Mouse (Mus musculus) stomach, postnatal 0 days (tissue): ENCODE measurements at regions not wholly inside any gene's neighbourhood (a gene's known extent, or its start where the extent isn't known, plus 50 kb on each side); places are given as distances from the start of the nearest gene placed in this dataset.

Experiments used
- ATAC-seq: fragments of 200-750 bp; cut with Nextera tagmentation; 2 replicates; pipeline ENCODE4 v1.8.0; 2017; ENCODE audit not compliant: low FRiP score, low TSS enrichment
- DNase-seq: peaks from one replicate; pipeline ENCODE4 v3.0.0-alpha.2; 2016; ENCODE audit warnings: low spot score
- H3K27ac ChIP-seq: fragments of 300-500 bp; sonication (generic); replicated peaks from 2 replicates; pipeline ENCODE4 v1.5.1; 2014; ENCODE audit warnings: mild to moderate bottlenecking, control low read depth
- H3K27me3 ChIP-seq: fragments of 300-500 bp; sonication (generic); 2 replicates; pipeline ENCODE4 v1.6.1; 2014; ENCODE audit warnings: low read length; ENCODE audit not compliant: control insufficient read depth, insufficient read depth
- H3K36me3 ChIP-seq: fragments of 300-500 bp; sonication (generic); 2 replicates; pipeline ENCODE4 v1.6.1; 2014; ENCODE audit warnings: low read length, mixed read lengths; ENCODE audit not compliant: control insufficient read depth, insufficient read depth
- H3K4me1 ChIP-seq: fragments of 300-500 bp; sonication (generic); replicated peaks from 2 replicates; pipeline ENCODE4 v1.6.1; 2014; ENCODE audit warnings: antibody characterized with exemption; ENCODE audit not compliant: control insufficient read depth, insufficient read depth
- H3K4me2 ChIP-seq: fragments of 300-500 bp; sonication (generic); replicated peaks from 2 replicates; pipeline ENCODE4 v1.6.1; 2014; ENCODE audit warnings: low read depth, mild to moderate bottlenecking, control low read depth, moderate library complexity
- H3K4me3 ChIP-seq: fragments of 300-500 bp; sonication (generic); 2 replicates; pipeline ENCODE4 v1.5.1; 2014; ENCODE audit warnings: low read depth, low read length, control low read depth
- H3K9ac ChIP-seq: fragments of 300-500 bp; sonication (generic); 2 replicates; pipeline ENCODE4 v1.6.1; 2014; ENCODE audit warnings: mild to moderate bottlenecking, low read length, control low read depth, mixed read lengths
- H3K9me3 ChIP-seq: fragments of 300-500 bp; sonication (generic); 2 replicates; pipeline ENCODE4 v1.6.1; 2016; ENCODE audit warnings: low read length; ENCODE audit not compliant: control insufficient read depth
- CTCF ChIP-seq: IDR thresholded peaks from 2 replicates; pipeline ENCODE4 v1.5.1; 2016; ENCODE audit warnings: antibody characterized with exemption, low read depth, mild to moderate bottlenecking, moderate library complexity
- EP300 ChIP-seq: optimal IDR thresholded peaks from 2 replicates; pipeline ENCODE3; 2016; ENCODE audit warnings: antibody characterized with exemption
- WGBS: fragments of 180-500 bp; shearing (Covaris S2); extraction: QIAGEN DNeasy Blood & Tissue Kit; methylation state at CpG from one replicate; pipeline ENCODE4 v1.1.7; 2014; 5-methylcytosine and 5-hydroxymethylcytosine counted together

DNA sequence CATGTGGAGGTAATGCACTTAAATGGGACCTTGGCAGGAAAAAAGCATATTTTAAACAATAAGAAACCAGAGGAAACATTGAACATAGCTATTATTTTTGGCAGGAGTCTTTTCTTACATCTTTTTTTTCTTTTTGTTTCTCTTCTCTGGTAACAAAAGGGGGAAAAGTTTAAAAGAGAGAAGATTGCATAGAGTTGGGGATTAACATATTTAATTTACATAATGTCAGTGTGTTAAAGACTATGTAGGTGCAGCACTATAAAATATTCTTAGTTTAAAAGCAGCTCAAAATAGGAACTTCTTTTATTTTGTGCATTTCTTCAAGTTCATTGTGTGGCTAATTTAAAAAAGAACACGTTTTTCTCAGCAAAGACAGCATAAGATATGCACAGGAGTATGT is 1087.5 kb downstream of the Cdh11 start:
- H3K9me3 ChIP-seq: no peaks in the 10 kb centered on the region
- TF ChIP-seq EP300 (no peak), CTCF (no peak)
- H3K9ac ChIP-seq: no peak overlapping the region
- H3K27ac ChIP-seq: no peak overlapping the region
- H3K4me2 ChIP-seq: no peak overlapping the region
- ATAC-seq (no peak), DNase-seq (no peak)
- H3K4me1 ChIP-seq: no peaks in the 10 kb centered on the region
- H3K4me3 ChIP-seq: no peak overlapping the region
- H3K27me3 ChIP-seq: no peaks in the 10 kb centered on the region
- WGBS: 24% methylated on average over 1 of the region's 1 CpGs
- H3K36me3 ChIP-seq: no peaks in the 10 kb centered on the region

DNA sequence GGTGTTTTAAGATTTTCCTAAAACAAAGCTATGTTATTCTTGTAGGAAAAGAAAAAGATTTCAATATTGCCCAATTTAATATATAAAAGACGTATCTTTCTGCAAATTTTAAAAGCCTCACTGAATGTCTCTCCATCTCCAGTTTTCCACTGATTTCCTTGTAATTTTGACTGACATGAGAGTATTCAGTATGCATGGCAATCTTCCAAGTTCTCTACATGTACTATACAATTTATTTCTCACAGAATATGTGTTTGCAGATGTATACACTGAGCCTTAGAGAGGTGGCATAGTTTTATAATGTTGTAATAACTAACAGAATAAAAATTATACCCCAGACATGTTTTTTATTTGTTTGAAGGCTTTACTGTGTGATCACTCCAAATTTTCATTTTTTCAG is 1094.5 kb downstream of the Cdh11 start:
- H3K36me3 ChIP-seq: no peaks in the 10 kb centered on the region
- TF ChIP-seq CTCF (no peak), EP300 (no peak)
- H3K4me2 ChIP-seq: no peak overlapping the region
- no peaks in the 10 kb centered on the region for H3K9me3 ChIP-seq
- H3K27ac ChIP-seq: no peak overlapping the region
- DNase-seq (no peak), ATAC-seq (no peak)
- 80% methylated on average over 1 of the region's 1 CpGs for WGBS
- no peaks in the 10 kb centered on the region for H3K27me3 ChIP-seq
- no peaks in the 10 kb centered on the region for H3K4me1 ChIP-seq
- H3K9ac ChIP-seq: no peak overlapping the region
- no peak overlapping the region for H3K4me3 ChIP-seq

DNA sequence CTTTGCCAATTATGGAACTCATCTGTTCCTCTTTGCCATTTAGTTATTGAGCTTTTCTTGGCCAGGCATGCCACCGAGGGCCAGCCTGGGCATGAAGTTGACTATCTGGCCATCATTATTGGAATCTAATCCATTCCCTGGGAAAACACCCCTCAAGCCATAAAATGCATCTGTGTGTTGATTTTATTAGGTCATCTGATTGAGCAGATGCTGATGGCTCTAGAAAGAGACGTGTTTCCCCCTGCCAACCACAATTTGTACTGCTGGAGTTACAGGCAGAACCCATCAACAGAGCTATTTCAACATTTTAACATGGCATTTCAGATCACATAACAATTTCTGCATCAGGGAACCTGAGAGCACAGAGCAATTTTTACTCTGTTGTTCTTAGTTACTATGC is 1116.5 kb downstream of the Cdh11 start:
- Histone ChIP-seq H3K9ac (no peak overlapping the region), H3K9me3 (no peaks in the 10 kb centered on the region), H3K4me2 (no peak overlapping the region), H3K36me3 (no peaks in the 10 kb centered on the region), H3K4me3 (no peak overlapping the region), H3K4me1 (no peaks in the 10 kb centered on the region), H3K27me3 (no peaks in the 10 kb centered on the region), H3K27ac (no peak overlapping the region)
- DNase-seq (no peak), ATAC-seq (no peak)
- WGBS: 60% methylated on average over 2 of the region's 2 CpGs
- TF ChIP-seq CTCF (no peak), EP300 (no peak)

DNA sequence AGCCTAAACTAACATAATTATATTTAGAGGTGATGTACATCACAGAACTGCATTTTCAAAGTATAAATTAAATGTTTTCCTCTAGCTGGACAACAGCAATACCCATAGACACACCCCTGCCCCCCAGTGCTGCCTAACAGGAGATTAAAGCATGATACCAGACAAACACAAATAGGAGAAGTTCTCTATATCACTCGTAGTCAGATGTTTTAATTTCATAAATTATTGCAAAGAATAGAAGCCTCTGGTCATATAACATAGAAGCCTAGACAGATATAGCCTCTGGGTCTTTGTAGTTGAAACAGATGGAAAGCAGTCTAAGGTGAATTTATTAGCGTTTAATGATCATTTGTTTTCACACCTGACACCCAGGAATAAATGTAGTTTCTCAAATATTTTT is 1122.6 kb downstream of the Cdh11 start:
- Histone ChIP-seq H3K36me3 (no peaks in the 10 kb centered on the region), H3K27ac (no peak overlapping the region), H3K4me1 (no peaks in the 10 kb centered on the region), H3K27me3 (no peaks in the 10 kb centered on the region), H3K4me2 (no peak overlapping the region), H3K9ac (no peak overlapping the region), H3K9me3 (no peaks in the 10 kb centered on the region), H3K4me3 (no peak overlapping the region)
- no peak for TF ChIP-seq EP300
- no peak for TF ChIP-seq CTCF
- DNase-seq (no peak), ATAC-seq (no peak)
- WGBS: 52% methylated on average over 2 of the region's 2 CpGs

DNA sequence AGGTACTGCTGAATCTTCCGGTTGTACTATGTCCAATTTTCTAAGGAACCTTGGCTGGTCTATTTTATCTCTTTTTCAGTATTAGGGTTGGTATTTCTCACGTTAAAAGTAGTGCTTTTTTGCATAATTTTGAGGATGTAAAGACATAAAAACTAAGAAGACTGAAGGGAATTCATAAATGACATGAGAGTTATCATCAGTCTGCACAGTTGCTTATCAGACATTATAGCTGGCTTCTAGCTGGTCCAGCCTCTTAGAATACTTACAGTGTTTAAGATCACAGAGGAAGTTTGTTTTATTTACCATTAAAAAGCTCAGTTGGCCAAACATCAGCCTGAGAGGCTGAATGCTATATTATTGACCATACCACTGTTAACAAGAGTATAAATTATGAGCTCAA is 1130.2 kb downstream of the Cdh11 start:
- Histone ChIP-seq H3K4me2 (no peak overlapping the region), H3K9ac (no peak overlapping the region), H3K36me3 (no peaks in the 10 kb centered on the region), H3K27me3 (no peaks in the 10 kb centered on the region), H3K4me1 (no peaks in the 10 kb centered on the region), H3K4me3 (no peak overlapping the region), H3K27ac (no peak overlapping the region), H3K9me3 (no peaks in the 10 kb centered on the region)
- ATAC-seq (no peak), DNase-seq (no peak)
- TF ChIP-seq CTCF: no peak
- TF ChIP-seq EP300: no peak
- 71% methylated on average over 2 of the region's 2 CpGs for WGBS

DNA sequence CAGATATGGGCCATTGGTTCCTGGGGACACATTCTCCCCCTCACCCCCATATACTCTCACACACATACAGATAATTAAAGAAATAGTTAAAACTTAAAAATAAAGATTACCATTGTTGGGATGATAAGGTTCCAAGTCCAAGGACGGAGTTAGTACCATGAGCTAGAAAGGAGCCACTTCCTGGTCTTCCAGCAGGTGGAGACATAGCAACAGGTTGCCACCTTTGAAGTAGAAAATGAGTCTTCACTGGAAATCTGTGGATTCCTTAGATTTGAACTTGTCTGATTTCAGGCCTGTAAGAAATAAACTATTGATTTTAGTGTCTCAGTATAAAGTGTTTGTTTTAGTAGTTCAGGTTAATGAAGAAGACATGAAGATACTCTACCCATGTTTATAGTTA is 1156.6 kb downstream of the Cdh11 start:
- Histone ChIP-seq H3K27ac (no peak overlapping the region), H3K9ac (no peak overlapping the region), H3K27me3 (no peaks in the 10 kb centered on the region), H3K9me3 (no peaks in the 10 kb centered on the region), H3K36me3 (no peaks in the 10 kb centered on the region), H3K4me1 (no peaks in the 10 kb centered on the region), H3K4me2 (no peak overlapping the region), H3K4me3 (no peak overlapping the region)
- no peak for DNase-seq
- TF ChIP-seq EP300 (no peak), CTCF (peak; percentile 77)
- WGBS: 18% methylated on average over 1 of the region's 1 CpGs
- no peak for ATAC-seq
